Mouse (Mus musculus): Measurements from ENCODE around the gene Itpr2.

DNA sequence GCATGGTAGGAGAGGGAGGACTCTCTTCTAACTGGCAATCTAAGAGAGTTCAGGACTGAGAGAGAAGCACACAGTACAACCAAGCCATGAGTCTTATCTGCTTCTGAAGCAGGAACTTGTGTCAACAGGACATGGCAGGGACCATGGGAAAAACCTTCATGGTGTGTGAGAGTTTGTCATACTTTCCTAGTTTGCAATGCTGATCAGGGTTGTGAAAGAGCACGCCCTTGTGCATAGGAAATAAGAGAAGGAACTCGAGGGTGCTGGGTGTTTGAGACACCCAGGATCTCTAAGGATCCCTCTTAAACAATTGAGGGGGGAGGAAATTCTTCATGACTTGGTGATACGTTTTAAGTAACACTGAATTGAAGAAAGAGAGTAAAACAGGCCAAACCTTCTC is 172.9 kb downstream of the Itpr2 start:
- TF ChIP-seq TAL1 (IDR thresholded peaks at IDR 0.05; ENCODE audit: low read length) (no peak), GATA1 (IDR thresholded peaks at IDR 0.05; ENCODE audit: low read length) (no peak)
